Mouse (Mus musculus) liver, embryonic 14.5 days (tissue): ENCODE results near the gene Aldh3b3.

Experiments used
- CTCF ChIP-seq: IDR thresholded peaks from 2 replicates; pipeline ENCODE4 v1.5.1; 2016; ENCODE audit warnings: antibody characterized with exemption, low read depth, control low read depth
- EP300 ChIP-seq: IDR thresholded peaks from 2 replicates; pipeline ENCODE4 v1.6.1; 2016; ENCODE audit warnings: antibody characterized with exemption, low read depth

DNA sequence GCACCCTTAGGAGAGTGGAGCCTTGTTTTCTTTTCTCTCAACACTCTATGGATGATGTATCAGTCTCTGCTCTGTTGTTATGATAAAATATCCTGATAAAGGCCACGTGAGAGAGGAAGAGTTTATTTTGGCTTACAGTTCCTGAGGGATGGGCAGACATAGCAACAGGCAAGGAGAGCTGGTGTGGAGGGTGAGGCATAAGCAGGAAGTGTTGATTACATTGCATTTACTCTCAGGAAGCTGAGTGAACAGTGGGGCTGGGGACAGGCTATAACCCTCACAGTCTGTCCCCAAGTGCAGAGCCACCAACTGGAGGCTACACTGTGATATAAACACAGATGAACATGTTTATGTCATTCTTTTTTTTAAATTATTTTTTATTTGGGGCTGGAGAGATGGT, 6.3 kb upstream of the Aldh3b3 start:
- no peak for TF ChIP-seq CTCF
- no peak for TF ChIP-seq EP300
